Mouse (Mus musculus): ENCODE measurements around the gene Olfr1057.
"Not testable (repeated sequence)": the region's sequence is repeated elsewhere in the genome, so short reads cannot be mapped to it uniquely, and the experiment has no call there.

Olfr1057 gene

DNA sequence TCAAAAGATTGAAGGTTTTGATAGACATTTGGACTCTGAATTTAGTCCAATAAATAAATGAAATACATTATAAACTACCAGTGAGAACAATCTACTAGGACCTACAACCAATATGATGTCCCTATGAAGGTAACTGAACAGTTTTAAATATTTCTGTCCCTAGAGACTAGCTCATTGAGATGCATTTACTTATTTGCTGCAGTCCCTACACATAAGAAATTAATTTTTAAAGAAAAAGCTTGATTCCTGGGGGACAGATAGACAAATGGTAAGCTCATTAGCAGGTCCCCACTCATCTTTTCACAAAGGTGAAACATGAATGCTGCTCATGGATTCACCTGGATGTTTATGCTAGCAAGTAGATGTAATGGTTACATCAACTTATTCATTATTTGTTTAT is at the start of gene Olfr1057:
Olfr1057 (minus strand) TSS at position 101 of the 400 bp plus-strand sequence.
- no peak for DNase-seq

DNA sequence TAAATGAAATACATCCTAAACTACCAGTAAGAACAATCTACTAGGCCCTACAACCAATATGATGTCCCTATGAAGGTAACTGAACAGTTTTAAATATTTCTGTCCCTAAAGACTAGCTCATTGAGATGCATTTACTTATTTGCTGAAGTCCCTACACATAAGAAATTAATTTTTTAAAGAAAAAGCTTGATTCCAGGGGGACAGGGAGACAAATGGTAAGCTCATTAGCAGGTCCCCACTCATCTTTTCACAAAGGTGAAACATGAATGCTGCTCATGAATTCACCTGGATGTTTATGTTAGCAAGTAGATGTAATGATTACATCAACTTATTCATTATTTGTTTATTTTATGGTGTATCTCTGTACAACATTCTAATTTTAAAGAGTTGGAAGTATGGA is 48.5 kb upstream of the Olfr1057 start, which contains the start of gene Olfr1062:
Olfr1062 (minus strand) TSS at position 101 of the 400 bp plus-strand sequence.
- not testable (repeated sequence) for DNase-seq

DNA sequence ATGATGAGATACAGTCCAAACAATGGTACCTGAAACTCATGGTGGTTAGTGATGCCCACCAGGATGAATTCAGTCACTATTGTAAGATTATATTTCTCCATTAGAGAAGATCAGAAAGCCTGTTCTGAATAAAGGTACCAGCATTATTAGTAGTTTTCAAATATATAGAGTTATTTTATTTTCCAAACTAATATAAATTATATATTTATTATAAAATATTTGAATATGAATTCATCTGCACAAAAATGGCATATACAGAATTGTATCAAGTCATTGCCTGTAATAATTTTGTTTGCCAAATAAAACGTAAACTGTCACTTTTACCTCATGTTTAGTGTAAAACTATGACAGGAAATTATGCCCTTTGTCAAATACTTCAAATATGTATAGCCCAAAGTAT is 35.8 kb upstream of the Olfr1057 start, which contains the start of gene Olfr1061:
Olfr1061 (minus strand) TSS at position 101 of the 400 bp plus-strand sequence.
- no peak for DNase-seq

DNA sequence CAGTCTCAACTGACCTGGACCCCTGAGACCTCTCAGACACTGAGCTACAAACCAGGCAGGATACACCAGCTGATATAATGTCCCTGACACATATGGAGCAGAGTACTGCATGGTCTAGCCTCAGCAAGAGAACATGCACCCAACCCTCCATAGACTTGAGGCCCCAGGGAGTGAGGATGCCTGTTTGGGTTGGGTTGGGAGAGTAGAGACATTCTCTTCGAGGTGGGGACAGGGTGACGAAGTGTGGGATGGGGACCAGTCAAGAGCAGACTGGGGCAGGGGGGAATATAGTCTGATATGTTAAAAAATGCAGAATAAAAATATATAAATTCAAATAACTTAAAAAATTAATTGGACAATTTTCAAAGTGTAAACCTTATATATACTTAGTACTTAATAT is 16.9 kb upstream of the Olfr1057 start:
- DNase-seq, result no peak

DNA sequence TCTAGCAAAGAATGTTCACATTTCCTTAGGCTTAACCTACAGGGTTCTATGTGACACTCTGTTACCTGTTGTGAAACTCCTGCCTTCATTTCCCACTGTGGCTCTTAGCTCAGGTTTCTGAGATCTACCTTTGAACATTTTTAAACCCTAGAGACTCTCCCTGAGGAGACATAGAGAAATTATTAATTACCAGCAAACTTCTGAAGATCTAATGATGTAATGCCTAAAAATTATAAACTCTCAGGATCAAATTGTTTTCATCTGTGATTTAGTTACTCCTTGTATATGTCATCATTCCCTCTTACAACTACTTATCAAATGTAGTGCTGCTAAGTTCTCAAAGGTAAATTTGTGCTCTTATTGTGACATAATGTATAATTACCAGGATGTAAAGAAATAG is 10.3 kb upstream of the Olfr1057 start, which contains the start of gene Olfr1058:
Olfr1058 (minus strand) TSS at position 101 of the 400 bp plus-strand sequence.
- DNase-seq, result not testable (repeated sequence)

DNA sequence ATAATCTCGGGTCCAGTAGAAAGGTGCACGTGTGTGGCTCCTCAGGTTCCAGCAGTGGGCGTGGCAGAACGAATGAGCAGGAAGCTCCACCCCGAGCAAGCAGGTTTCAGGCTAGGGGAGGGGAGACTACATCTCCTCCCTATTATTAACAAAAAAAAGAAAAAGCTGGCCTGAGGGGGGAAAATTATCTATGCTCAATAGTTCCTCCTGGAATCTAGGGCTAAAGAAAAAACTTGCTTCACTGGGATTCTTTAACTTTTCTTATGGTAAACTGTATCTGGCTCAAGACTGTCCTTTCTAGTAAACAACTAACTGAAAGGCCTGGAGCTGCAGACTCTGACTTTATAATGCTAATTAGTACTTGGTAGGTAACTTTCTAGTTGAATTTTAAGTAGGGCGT is 11.9 kb downstream of the Olfr1057 start:
- not testable (repeated sequence) for DNase-seq

DNA sequence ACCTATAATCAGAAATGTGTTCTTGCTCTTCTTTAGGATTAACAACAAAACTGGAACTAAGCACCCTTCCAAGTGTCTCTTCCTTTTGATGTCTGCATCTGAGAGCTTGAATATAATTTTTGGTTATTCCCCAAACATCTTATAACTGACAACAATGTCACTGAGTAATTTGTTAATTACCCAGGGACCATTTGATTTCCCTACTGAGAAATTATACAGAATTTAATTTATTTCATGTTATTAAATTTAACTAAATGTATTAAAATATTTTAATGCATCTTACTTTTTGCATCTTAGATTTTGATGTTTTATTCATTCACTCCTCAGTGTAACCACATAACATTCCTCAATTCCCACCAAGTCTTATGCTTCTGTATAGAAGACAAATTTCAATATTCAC is 15.8 kb downstream of the Olfr1057 start, which contains the start of gene Olfr1056:
Olfr1056 (minus strand) TSS at position 101 of the 400 bp plus-strand sequence.
- no peak for DNase-seq

DNA sequence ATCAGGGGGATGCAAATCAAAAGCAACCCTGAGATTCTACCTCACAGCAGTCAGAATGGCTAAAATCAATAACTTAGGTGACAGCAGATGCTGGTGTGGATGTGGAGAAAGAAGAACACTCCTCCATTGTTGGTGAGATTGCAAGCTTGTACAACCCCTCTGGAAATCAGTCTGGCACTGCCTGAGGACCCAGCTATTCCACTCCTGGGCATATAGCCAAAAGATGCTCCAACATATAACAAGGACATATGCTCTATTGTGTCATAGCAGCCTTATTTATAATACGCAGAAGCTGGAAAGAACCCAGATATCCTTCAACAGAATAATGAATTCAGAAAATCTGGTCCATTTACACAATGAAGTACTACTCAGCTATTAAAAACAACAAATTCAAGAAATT is 26.4 kb downstream of the Olfr1057 start:
- DNase-seq, result not testable (repeated sequence)

DNA sequence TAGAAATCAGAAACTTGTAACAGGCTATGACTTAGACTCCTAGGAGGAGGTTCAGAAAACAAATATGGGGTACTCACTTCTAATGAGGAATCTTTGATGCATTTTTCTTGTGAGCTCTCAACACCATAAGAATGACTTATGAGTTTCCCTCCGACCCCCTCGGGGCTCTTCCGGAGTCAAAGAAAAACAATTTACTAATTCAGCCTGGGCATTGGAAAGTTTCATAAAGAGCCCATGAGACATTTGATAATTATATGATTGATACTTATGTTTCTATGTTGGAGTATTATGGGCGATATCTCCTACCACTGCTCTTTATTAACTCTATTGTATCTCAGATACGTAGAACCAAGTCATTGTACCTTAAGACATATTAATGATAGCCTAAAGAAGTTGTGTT is 28.0 kb downstream of the Olfr1057 start, which contains the start of gene Olfr1055:
Olfr1055 (minus strand) TSS at position 101 of the 400 bp plus-strand sequence.
- DNase-seq, result no peak

DNA sequence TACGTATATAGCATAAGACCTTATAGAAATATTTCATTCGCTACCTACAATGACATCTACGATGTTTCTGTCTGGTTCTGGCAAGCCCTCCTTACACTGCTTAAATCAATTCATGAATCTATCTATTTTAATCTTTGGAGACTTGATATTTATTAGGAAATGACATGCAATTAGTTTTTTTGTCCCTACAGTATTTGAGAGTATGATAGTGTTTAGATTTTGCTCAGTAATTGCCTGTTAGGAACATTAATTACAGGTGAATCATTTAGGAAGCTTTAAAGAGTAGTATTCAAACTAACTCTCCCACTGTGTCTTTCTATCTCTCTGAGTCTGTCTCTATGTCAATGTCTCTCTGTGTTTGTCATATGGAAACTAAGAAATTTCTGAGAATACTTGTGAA is 42.9 kb downstream of the Olfr1057 start, which contains the start of gene Olfr1054:
Olfr1054 (minus strand) TSS at position 101 of the 400 bp plus-strand sequence.
- DNase-seq, result no peak
